Mouse (Mus musculus): ENCODE results near the gene Gm21974. TPM values are rescaled to one million over a fixed set of nuclear protein-coding genes. Genes with fewer than 3 reads are reported as not detected.
"Not testable (repeated sequence)": the region's sequence is repeated elsewhere in the genome, so short reads cannot be mapped to it uniquely, and the experiment has no call there.

Gene Gm21974
- polyA plus RNA-seq, 1 experiment, result not detected

- Histone ChIP-seq H3K4me3 (ENCODE audit: low read depth, low read length) (no peak overlapping the region), H3K4me1 (ENCODE audit: control insufficient read depth, insufficient read depth, low read length) (no peaks in the 10 kb centered on the region), H3K36me3 (ENCODE audit: control insufficient read depth, insufficient read depth, low read length, poor library complexity, severe bottlenecking) (no peaks in the 10 kb centered on the region), H3K27me3 (ENCODE audit: control insufficient read depth, insufficient read depth, low read length, poor library complexity, severe bottlenecking) (no peaks in the 10 kb centered on the region), H3K27ac (ENCODE audit: insufficient read depth, low read length) (peak overlapping the region; percentile 9), H3K9me3 (replicated peaks; ENCODE audit: control insufficient read depth, insufficient read depth, low read length, poor library complexity, severe bottlenecking) (no peaks in the 10 kb centered on the region), H3K9ac (ENCODE audit: low read depth, poor library complexity, severe bottlenecking) (no peak overlapping the region)
- no peak for TF ChIP-seq EP300 (IDR thresholded peaks at IDR 0.05; ENCODE audit: insufficient read depth, low read depth, low read length)
- no peak for TF ChIP-seq POLR2A (IDR thresholded peaks at IDR 0.05; ENCODE audit: insufficient read depth, low read length)
- TF ChIP-seq CTCF (IDR thresholded peaks at IDR 0.05; ENCODE audit: low read depth, low read length), result no peak
Observed at GRCm38 (mm10) chr7:127849973-127850875, 45.0 kb downstream of the Gm21974 start.

GRCm38 (mm10) chr7:127842001-127842718 lies 53.1 kb downstream of the Gm21974 start:
- H3K36me3 ChIP-seq (ENCODE audit: control insufficient read depth, insufficient read depth, low read length, poor library complexity, severe bottlenecking), result no peaks in the 10 kb centered on the region
- peak; percentile 55 for TF ChIP-seq POLR2A (IDR thresholded peaks at IDR 0.05; ENCODE audit: insufficient read depth, low read length)
- no peak for TF ChIP-seq EP300 (IDR thresholded peaks at IDR 0.05; ENCODE audit: insufficient read depth, low read depth, low read length)
- H3K27me3 ChIP-seq (ENCODE audit: control insufficient read depth, insufficient read depth, low read length, poor library complexity, severe bottlenecking), result no peaks in the 10 kb centered on the region

GRCm38 (mm10) chr7:127841340-127842000 lies 53.8 kb downstream of the Gm21974 start:
- Histone ChIP-seq H3K27me3 (ENCODE audit: control insufficient read depth, insufficient read depth, low read length, poor library complexity, severe bottlenecking) (no peaks in the 10 kb centered on the region), H3K27ac (ENCODE audit: insufficient read depth, low read length) (peak overlapping the region; percentile 6), H3K4me3 (ENCODE audit: low read depth, low read length) (peak overlapping the region; percentile 75), H3K9ac (ENCODE audit: low read depth, poor library complexity, severe bottlenecking) (peak overlapping the region; percentile 73), H3K9me3 (replicated peaks; ENCODE audit: control insufficient read depth, insufficient read depth, low read length, poor library complexity, severe bottlenecking) (no peaks in the 10 kb centered on the region), H3K4me1 (ENCODE audit: control insufficient read depth, insufficient read depth, low read length) (no peaks in the 10 kb centered on the region), H3K36me3 (ENCODE audit: control insufficient read depth, insufficient read depth, low read length, poor library complexity, severe bottlenecking) (no peaks in the 10 kb centered on the region)
- 0 out of 2 replicates have a peak, but pooled peaks have one; percentile 38 for TF ChIP-seq EP300 (IDR thresholded peaks at IDR 0.05; ENCODE audit: insufficient read depth, low read depth, low read length)
- no peak for TF ChIP-seq POLR2A (IDR thresholded peaks at IDR 0.05; ENCODE audit: insufficient read depth, low read length)

More at GRCm38 (mm10) chr7:127842001-127842718, 53.1 kb downstream of the Gm21974 start:
- H3K4me1 ChIP-seq (ENCODE audit: control insufficient read depth, insufficient read depth, low read length), result no peaks in the 10 kb centered on the region
- peak overlapping the region; percentile 5; the same call in 1 of the 2 replicates for H3K27ac ChIP-seq (ENCODE audit: insufficient read depth, low read length)
- H3K9ac ChIP-seq (ENCODE audit: low read depth, poor library complexity, severe bottlenecking), result peak overlapping the region; percentile 73
- peak overlapping the region; percentile 75 for H3K4me3 ChIP-seq (ENCODE audit: low read depth, low read length)
- no peaks in the 10 kb centered on the region for H3K9me3 ChIP-seq (replicated peaks; ENCODE audit: control insufficient read depth, insufficient read depth, low read length, poor library complexity, severe bottlenecking)

- Histone ChIP-seq H3K4me3 (ENCODE audit: low read depth, low read length) (peak overlapping the region; percentile 63), H3K9me3 (replicated peaks; ENCODE audit: control insufficient read depth, insufficient read depth, low read length, poor library complexity, severe bottlenecking) (no peaks in the 10 kb centered on the region), H3K27ac (ENCODE audit: insufficient read depth, low read length) (peak overlapping the region; percentile 6; the same call in 1 of the 2 replicates), H3K27me3 (ENCODE audit: control insufficient read depth, insufficient read depth, low read length, poor library complexity, severe bottlenecking) (no peaks in the 10 kb centered on the region), H3K9ac (ENCODE audit: low read depth, poor library complexity, severe bottlenecking) (peak overlapping the region; percentile 73), H3K36me3 (ENCODE audit: control insufficient read depth, insufficient read depth, low read length, poor library complexity, severe bottlenecking) (no peaks in the 10 kb centered on the region), H3K4me1 (ENCODE audit: control insufficient read depth, insufficient read depth, low read length) (no peaks in the 10 kb centered on the region)
- TF ChIP-seq POLR2A (IDR thresholded peaks at IDR 0.05; ENCODE audit: insufficient read depth, low read length), result no peak
Observed at GRCm38 (mm10) chr7:127840886-127841285, 54.4 kb downstream of the Gm21974 start.

GRCm38 (mm10) chr7:127840031-127840430 lies 55.2 kb downstream of the Gm21974 start:
- not testable (repeated sequence) for H3K27ac ChIP-seq (ENCODE audit: insufficient read depth, low read length); H3K4me3 ChIP-seq (ENCODE audit: low read depth, low read length); H3K9me3 ChIP-seq (replicated peaks; ENCODE audit: control insufficient read depth, insufficient read depth, low read length, poor library complexity, severe bottlenecking); H3K4me1 ChIP-seq (ENCODE audit: control insufficient read depth, insufficient read depth, low read length); H3K27me3 ChIP-seq (ENCODE audit: control insufficient read depth, insufficient read depth, low read length, poor library complexity, severe bottlenecking); H3K9ac ChIP-seq (ENCODE audit: low read depth, poor library complexity, severe bottlenecking); H3K36me3 ChIP-seq (ENCODE audit: control insufficient read depth, insufficient read depth, low read length, poor library complexity, severe bottlenecking)

- H3K4me3 ChIP-seq (ENCODE audit: low read depth, low read length); H3K9ac ChIP-seq (ENCODE audit: low read depth, poor library complexity, severe bottlenecking); H3K27ac ChIP-seq (ENCODE audit: insufficient read depth, low read length); H3K36me3 ChIP-seq (ENCODE audit: control insufficient read depth, insufficient read depth, low read length, poor library complexity, severe bottlenecking); H3K4me1 ChIP-seq (ENCODE audit: control insufficient read depth, insufficient read depth, low read length); H3K9me3 ChIP-seq (replicated peaks; ENCODE audit: control insufficient read depth, insufficient read depth, low read length, poor library complexity, severe bottlenecking); H3K27me3 ChIP-seq (ENCODE audit: control insufficient read depth, insufficient read depth, low read length, poor library complexity, severe bottlenecking): not testable (repeated sequence)
Observed at GRCm38 (mm10) chr7:127837878-127838277, 57.4 kb downstream of the Gm21974 start.
